ENCODE assay signal across 17 mouse cellular contexts in genomic region chr9:7983665-7984064, GRCm38 (mm10). TPM values are rescaled to one million over a fixed set of nuclear protein-coding genes. Genes with fewer than 3 reads are reported as not detected.
A peak's percentile ranks its signal among the peaks of the same experiment; 100 is the strongest.
DNase-seq lines count a peak whose midpoint lies in the region; ATAC-seq and TF ChIP-seq lines count a peak whose summit lies in the region.
"Had no signal": no experiment of that assay in that cellular context is flagged by ENCODE, and none has a peak within 500 bp of the region (broad histone marks: within the 10 kb centered on the region; RNA-seq: fewer than 3 reads in every experiment).

No protein-coding gene starts in this region.

- 15% methylated on average over 2 of the region's 2 CpGs for WGBS in heart, embryonic 10.5 days
- WGBS in heart, embryonic 14.5 days = 18% methylated on average over 2 of the region's 2 CpGs

- peaks cover 48% of the 10 kb centered on the region for H3K4me1 ChIP-seq in heart, embryonic 10.5 days
- peaks cover 14 to 68% of the 10 kb centered on the region in 2 experiments for H3K4me1 ChIP-seq in heart, embryonic 14.5 days (ENCODE audit: control insufficient read depth in 2 of 2, insufficient read depth in 2 of 2, low read length in 2 of 2)
- H3K4me1 ChIP-seq: forebrain, embryonic 13.5 days had no signal

- TF ChIP-seq CTCF in layer of hippocampus, adult 2 months (conservative IDR thresholded peaks at IDR 0.05) = no peak

- no peak for DNase-seq in heart, embryonic 10.5 days (ENCODE audit: low spot score)
- DNase-seq in heart, adult 11 months = no peak
- DNase-seq in ZHBTc4 (ENCODE audit: low read depth, low spot score) = peak; percentile 75
- DNase-seq in retina, postnatal 1 day = peak; percentile 16
- no peak for DNase-seq in left cerebral cortex, adult 18-20 months (ENCODE audit: low spot score in 2 of 2)
- no peak for DNase-seq in layer of hippocampus, adult 2 months (ENCODE audit: low spot score in 2 of 2)
- DNase-seq: cerebellum, adult 9-11 months; gastrocnemius, postnatal 10 days; kidney, postnatal 25 days; lung, embryonic 14.5 days; spleen, adult 18-20 months had no signal

- H3K36me3 ChIP-seq in heart, embryonic 10.5 days = peaks cover 29% of the 10 kb centered on the region
- H3K36me3 ChIP-seq in heart, embryonic 14.5 days (ENCODE audit: control insufficient read depth, insufficient read depth, low read length) = peaks cover 37% of the 10 kb centered on the region

- no peaks in the 10 kb centered on the region for H3K27me3 ChIP-seq in heart, embryonic 10.5 days (ENCODE audit: insufficient read depth, poor library complexity, severe bottlenecking)
- H3K27me3 ChIP-seq in heart, embryonic 14.5 days (ENCODE audit: control insufficient read depth, insufficient read depth, low read length) = no peaks in the 10 kb centered on the region
- H3K27me3 ChIP-seq: embryonic facial prominence, embryonic 15.5 days; forebrain, embryonic 13.5 days had no signal

- no peaks in the 10 kb centered on the region for H3K9me3 ChIP-seq in heart, embryonic 10.5 days
- H3K9me3 ChIP-seq in heart, embryonic 14.5 days (ENCODE audit: control insufficient read depth, low read length) = no peaks in the 10 kb centered on the region
- H3K9me3 ChIP-seq: embryonic facial prominence, embryonic 15.5 days; forebrain, embryonic 13.5 days had no signal

- ATAC-seq in heart, embryonic 14.5 days (ENCODE audit: insufficient number of reproducible peaks, insufficient read depth, low FRiP score, low read depth) = no peak
- ATAC-seq: forebrain, embryonic 13.5 days; intestine, postnatal 0 days had no signal

- H3K27ac ChIP-seq in heart, embryonic 10.5 days = peak overlapping the region; percentile 65
- peak overlapping the region; percentile 85 to 87 for H3K27ac ChIP-seq in heart, embryonic 14.5 days (replicated peaks in 1 of 2; ENCODE audit: control insufficient read depth in 1 of 2, insufficient read depth in 1 of 2, low read depth in 2 of 2, low read length in 2 of 2)
- no peak overlapping the region for H3K27ac ChIP-seq in layer of hippocampus, adult 2 months
- H3K27ac ChIP-seq: embryonic facial prominence, embryonic 15.5 days; forebrain, embryonic 13.5 days; hindbrain, embryonic 14.5 days had no signal

- peak overlapping the region; percentile 59 for H3K9ac ChIP-seq in heart, embryonic 14.5 days (ENCODE audit: low read length)
- H3K9ac ChIP-seq: embryonic facial prominence, embryonic 15.5 days; forebrain, embryonic 13.5 days; hindbrain, embryonic 14.5 days; lung, embryonic 14.5 days had no signal

- H3K4me3 ChIP-seq in heart, embryonic 10.5 days = no peak overlapping the region
- no peak overlapping the region for H3K4me3 ChIP-seq in heart, embryonic 14.5 days (ENCODE audit: control insufficient read depth in 1 of 2, insufficient read depth in 1 of 2, low read depth in 1 of 2, low read length in 2 of 2)
- H3K4me3 ChIP-seq in layer of hippocampus, adult 2 months = no peak overlapping the region
- H3K4me3 ChIP-seq: embryonic facial prominence, embryonic 15.5 days; forebrain, embryonic 13.5 days had no signal

- peak overlapping the region; percentile 45 for H3K4me2 ChIP-seq in heart, embryonic 14.5 days (ENCODE audit: low read length)
- H3K4me2 ChIP-seq: embryonic facial prominence, embryonic 15.5 days; forebrain, embryonic 13.5 days; hindbrain, embryonic 14.5 days; lung, embryonic 14.5 days had no signal

RNA-seq across cellular contexts. Expression of gene Yap1, which starts 20.7 kb away (rescaled TPM):
- polyA plus RNA-seq in heart, embryonic 10.5 days (2016; fragmentation: Nextera tagmentation; extraction: Ambion mirVana) = 29.3 and 41.3 TPM in 2 replicates
- 22.0 and 24.3 TPM in 2 replicates for polyA plus RNA-seq in heart, embryonic 14.5 days (2014; fragmentation: Nextera tagmentation; extraction: Ambion mirVana)
- total RNA-seq in left cerebral cortex, adult 18-20 months (2021) = 10 to 100 TPM; 19.6 to 20.6 TPM
- total RNA-seq in layer of hippocampus, adult 2 months (2021) = 10 to 100 TPM; 15.7 to 17.7 TPM
- total RNA-seq: megakaryocyte progenitor cell, adult 5-6 weeks had no signal

RNA-seq across cellular contexts. Expression of gene Cfap300, which starts 59.0 kb away (rescaled TPM):
- polyA plus RNA-seq in heart, embryonic 10.5 days (2016; fragmentation: Nextera tagmentation; extraction: Ambion mirVana) = 11.4 and 12.0 TPM in 2 replicates
- 7.0 and 7.6 TPM in 2 replicates for polyA plus RNA-seq in heart, embryonic 14.5 days (2014; fragmentation: Nextera tagmentation; extraction: Ambion mirVana)
- 1 to 10 TPM; 7.5 to 8.9 TPM for total RNA-seq in left cerebral cortex, adult 18-20 months (2021)
- 10 to 100 TPM; 10.8 to 13.3 TPM for total RNA-seq in layer of hippocampus, adult 2 months (2021)

Comparison
In these comparisons a context has a peak if more than half of its experiments do, and no peak if none do; other contexts are left out.
1. DNase-seq: peak in ZHBTc4 (single experiment) and retina, postnatal 1 day (single experiment); none in heart, embryonic 10.5 days (single experiment), heart, adult 11 months (single experiment), left cerebral cortex, adult 18-20 months (0 of 2) and layer of hippocampus, adult 2 months (0 of 2).